8 mouse cellular contexts compared by ENCODE assay signal in genomic region chrX:12135121-12136111, GRCm38 (mm10). TPM values are rescaled to one million over a fixed set of nuclear protein-coding genes. Genes with fewer than 3 reads are reported as not detected.
A peak's percentile ranks its signal among the peaks of the same experiment; 100 is the strongest.
DNase-seq lines count a peak whose midpoint lies in the region; ATAC-seq lines count a peak whose summit lies in the region.

No protein-coding gene starts in this region.

- H3K4me2 ChIP-seq in forebrain, embryonic 14.5 days (ENCODE audit: low read length) = peak overlapping the region; percentile 70
- H3K4me2 ChIP-seq in hindbrain, embryonic 12.5 days (replicated peaks) = peak overlapping the region; percentile 64
- peak overlapping the region; percentile 65 for H3K4me2 ChIP-seq in liver, embryonic 13.5 days

- 7% methylated on average over 59 of the region's 75 CpGs for WGBS in forebrain, embryonic 14.5 days
- WGBS in hindbrain, embryonic 12.5 days = 3% methylated on average over 45 of the region's 75 CpGs
- WGBS in liver, embryonic 13.5 days (ENCODE audit: insufficient replicate concordance) = 3% methylated on average over 51 of the region's 75 CpGs

- H3K9ac ChIP-seq in forebrain, embryonic 14.5 days (ENCODE audit: low read length) = peak overlapping the region; percentile 58
- peak overlapping the region; percentile 50 for H3K9ac ChIP-seq in hindbrain, embryonic 12.5 days
- no peak overlapping the region for H3K9ac ChIP-seq in liver, embryonic 13.5 days

- H3K9me3 ChIP-seq in forebrain, embryonic 14.5 days (replicated peaks; ENCODE audit: control insufficient read depth, low read length) = no peaks in the 10 kb centered on the region
- no peaks in the 10 kb centered on the region for H3K9me3 ChIP-seq in hindbrain, embryonic 12.5 days (replicated peaks)
- H3K9me3 ChIP-seq in liver, embryonic 13.5 days (replicated peaks) = no peaks in the 10 kb centered on the region

- peaks cover 33% of the 10 kb centered on the region for H3K27me3 ChIP-seq in forebrain, embryonic 14.5 days (replicated peaks; ENCODE audit: control insufficient read depth, insufficient read depth, low read length)
- peaks cover 99% of the 10 kb centered on the region for H3K27me3 ChIP-seq in hindbrain, embryonic 12.5 days
- H3K27me3 ChIP-seq in liver, embryonic 13.5 days = peaks cover 100% of the 10 kb centered on the region

- H3K27ac ChIP-seq in forebrain, embryonic 14.5 days (ENCODE audit: low read depth, low read length) = peak overlapping the region; percentile 90
- peak overlapping the region; percentile 93 for H3K27ac ChIP-seq in hindbrain, embryonic 12.5 days
- peak overlapping the region; percentile 64 for H3K27ac ChIP-seq in liver, embryonic 13.5 days

- DNase-seq in right cerebral cortex, postnatal 14 days = peak; percentile 60
- no peak for DNase-seq in right cerebral cortex, postnatal 25 days
- peak; percentile 87 for DNase-seq in adrenal gland, postnatal 14 days
- DNase-seq in forebrain, embryonic 14.5 days (ENCODE audit: low spot score) = peak; percentile 81
- no peak for DNase-seq in liver, embryonic 13.5 days
- peak; percentile 67 for DNase-seq in neural tube, embryonic 10.5 days (ENCODE audit: extremely low spot score, low spot score)
- DNase-seq in yolk sac, embryonic 10.5 days (ENCODE audit: low spot score) = peak; percentile 74

- H3K36me3 ChIP-seq in forebrain, embryonic 14.5 days (ENCODE audit: control insufficient read depth, insufficient read depth, low read length) = no peaks in the 10 kb centered on the region
- no peaks in the 10 kb centered on the region for H3K36me3 ChIP-seq in hindbrain, embryonic 12.5 days
- no peaks in the 10 kb centered on the region for H3K36me3 ChIP-seq in liver, embryonic 13.5 days

- H3K4me3 ChIP-seq in forebrain, embryonic 14.5 days (ENCODE audit: low read depth, low read length) = peak overlapping the region; percentile 31
- H3K4me3 ChIP-seq in hindbrain, embryonic 12.5 days = peak overlapping the region; percentile 30
- H3K4me3 ChIP-seq in liver, embryonic 13.5 days (replicated peaks) = peak overlapping the region; percentile 40

- peak; percentile 70 for ATAC-seq in forebrain, embryonic 14.5 days
- ATAC-seq in hindbrain, embryonic 12.5 days (ENCODE audit: low FRiP score) = peak; percentile 51
- ATAC-seq in liver, embryonic 13.5 days (ENCODE audit: low read depth) = peak; percentile 21; the same call in 1 of the 2 replicates

- 0 out of 2 replicates have a peak, but pooled peaks cover 3% of the 10 kb centered on the region for H3K4me1 ChIP-seq in forebrain, embryonic 14.5 days (ENCODE audit: control insufficient read depth, insufficient read depth, low read length)
- H3K4me1 ChIP-seq in hindbrain, embryonic 12.5 days = peaks cover 41% of the 10 kb centered on the region
- peaks cover 16% of the 10 kb centered on the region for H3K4me1 ChIP-seq in liver, embryonic 13.5 days (replicated peaks)

RNA-seq across cellular contexts. Expression of gene Bcor, which starts 24.7 kb away (rescaled TPM):
- 18.6 and 25.5 TPM in 2 replicates for total RNA-seq in adrenal gland, postnatal 14 days (2021)
- 17.5 and 18.8 TPM in 2 replicates for polyA plus RNA-seq in forebrain, embryonic 14.5 days (2014; fragmentation: Nextera tagmentation; extraction: Ambion mirVana)
- 23.7 and 26.9 TPM in 2 replicates for polyA plus RNA-seq in hindbrain, embryonic 12.5 days (2016; fragmentation: Nextera tagmentation; extraction: Ambion mirVana)
- polyA plus RNA-seq in liver, embryonic 13.5 days (2015; fragmentation: Nextera tagmentation; extraction: Ambion mirVana) = 3.8 and 4.2 TPM in 2 replicates

Comparison
In these comparisons a context has a peak if more than half of its experiments do, and no peak if none do; other contexts are left out.
1. DNase-seq: peak in right cerebral cortex, postnatal 14 days (single experiment), adrenal gland, postnatal 14 days (single experiment), forebrain, embryonic 14.5 days (single experiment), neural tube, embryonic 10.5 days (single experiment) and yolk sac, embryonic 10.5 days (single experiment); none in right cerebral cortex, postnatal 25 days (single experiment) and liver, embryonic 13.5 days (single experiment).
2. Peak in every context shown above with its lines, with median percentiles within 50 percentile points of each other: ATAC-seq, H3K27ac ChIP-seq, H3K4me2 ChIP-seq and H3K4me3 ChIP-seq.